Mouse (Mus musculus) embryonic facial prominence, embryonic 10.5 days (tissue): ENCODE data around the gene Zfp148. TPM values are rescaled to one million over a fixed set of nuclear protein-coding genes. Genes with fewer than 3 reads are reported as not detected.
"Not testable (repeated sequence)": the region's sequence is repeated elsewhere in the genome, so short reads cannot be mapped to it uniquely, and the experiment has no call there.

ENCODE experiments used
- DNase-seq: peaks from one replicate; pipeline ENCODE4 v3.0.0-alpha.2; 2017; ENCODE audit warnings: low spot score
- H3K27ac ChIP-seq: fragments of 300-500 bp; sonication (generic); replicated peaks from 2 replicates; pipeline ENCODE4 v1.5.1; 2016; ENCODE audit warnings: mild to moderate bottlenecking
- H3K27me3 ChIP-seq: fragments of 300-500 bp; sonication (generic); replicated peaks from 2 replicates; pipeline ENCODE4 v1.6.1; 2016; ENCODE audit warnings: low read depth, mild to moderate bottlenecking; ENCODE audit not compliant: poor library complexity, severe bottlenecking
- H3K36me3 ChIP-seq: fragments of 300-500 bp; sonication (generic); replicated peaks from 2 replicates; pipeline ENCODE4 v1.6.1; 2016; ENCODE audit warnings: mild to moderate bottlenecking, moderate library complexity
- H3K4me1 ChIP-seq: fragments of 300-500 bp; sonication (generic); 2 replicates; pipeline ENCODE4 v1.6.1; 2016
- H3K4me3 ChIP-seq: fragments of 300-500 bp; sonication (generic); 2 replicates; pipeline ENCODE4 v1.5.1; 2016; ENCODE audit warnings: mild to moderate bottlenecking, moderate library complexity
- H3K9me3 ChIP-seq: fragments of 300-500 bp; sonication (generic); 2 replicates; pipeline ENCODE4 v1.6.1; 2016; ENCODE audit warnings: mild to moderate bottlenecking
- WGBS: fragments of 180-500 bp; shearing (Covaris S2); methylation state at CpG from one replicate; pipeline ENCODE4 v1.1.7; 2016; 5-methylcytosine and 5-hydroxymethylcytosine counted together
- polyA plus RNA-seq: library from polyadenylated mRNA; unstranded; fragments of >200 nt; fragmentation: Nextera tagmentation; extraction: Ambion mirVana; gene quantifications from 2 replicates; pipeline ENCODE4 v1.2.1, GENCODE M21; 2016

Gene Zfp148
- polyA plus RNA-seq, result 47.6 and 51.8 TPM in 2 replicates

DNA sequence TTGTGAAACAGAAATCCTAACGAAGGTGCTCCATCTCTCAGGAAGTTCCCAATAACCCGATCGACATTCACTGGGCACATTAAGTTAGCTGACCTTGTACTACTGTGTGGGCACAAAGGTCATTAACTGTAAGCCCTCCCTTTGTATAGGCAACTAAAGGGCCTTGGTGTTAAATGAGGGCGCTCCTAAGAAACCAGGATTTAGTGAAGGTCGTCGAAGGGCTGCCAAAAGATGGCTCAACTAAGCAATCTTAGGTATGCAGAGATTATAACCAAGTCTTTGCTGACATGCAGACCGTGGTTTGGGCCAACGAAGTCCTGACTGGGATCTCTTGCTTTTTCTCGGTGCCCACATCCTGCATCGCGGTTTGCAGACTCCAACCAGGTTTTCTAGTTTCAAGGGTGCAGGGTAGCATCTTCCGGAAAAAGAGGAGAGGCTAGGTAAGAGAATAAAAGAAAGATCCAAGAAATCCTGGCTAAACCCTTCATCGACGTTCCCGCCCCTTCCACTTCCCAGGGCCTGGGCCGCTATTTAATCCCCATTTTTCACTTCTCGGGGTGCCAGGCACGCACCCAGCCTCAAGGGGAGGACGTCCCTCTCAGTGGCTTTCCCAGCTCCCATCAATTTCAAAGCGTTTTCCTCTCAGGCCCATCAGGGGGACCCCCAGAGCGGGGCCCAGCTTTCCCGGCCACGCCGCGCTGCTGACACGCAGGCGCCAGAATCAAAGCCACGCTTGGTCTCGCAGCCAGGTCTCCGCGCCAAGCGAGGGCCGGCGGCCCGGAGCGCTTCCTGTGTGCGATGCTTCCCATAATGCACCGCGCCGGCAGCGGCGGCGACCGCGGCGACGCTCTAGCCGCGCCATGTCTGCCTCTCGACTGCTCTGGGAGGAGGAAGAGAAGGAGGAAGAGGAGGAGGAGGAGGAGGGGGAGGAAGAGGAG, at the start of gene Zfp148:
Zfp148 (plus strand) TSS at position 893 of the 938 bp plus-strand sequence.
- H3K27me3 ChIP-seq, H3K9me3 ChIP-seq: not testable (repeated sequence)
- H3K4me3 ChIP-seq, result peak within 1 kb of the TSS; percentile 95
- H3K27ac ChIP-seq, result peak within 1 kb of the TSS; percentile 98
- peak; percentile 92 for DNase-seq
- peaks cover 16% of the 10 kb centered on the region for H3K4me1 ChIP-seq
- 4% methylated on average over 50 of the region's 50 CpGs for WGBS
- peaks cover 10% of the 10 kb centered on the region; the same call in 1 of the 2 replicates for H3K36me3 ChIP-seq

DNA sequence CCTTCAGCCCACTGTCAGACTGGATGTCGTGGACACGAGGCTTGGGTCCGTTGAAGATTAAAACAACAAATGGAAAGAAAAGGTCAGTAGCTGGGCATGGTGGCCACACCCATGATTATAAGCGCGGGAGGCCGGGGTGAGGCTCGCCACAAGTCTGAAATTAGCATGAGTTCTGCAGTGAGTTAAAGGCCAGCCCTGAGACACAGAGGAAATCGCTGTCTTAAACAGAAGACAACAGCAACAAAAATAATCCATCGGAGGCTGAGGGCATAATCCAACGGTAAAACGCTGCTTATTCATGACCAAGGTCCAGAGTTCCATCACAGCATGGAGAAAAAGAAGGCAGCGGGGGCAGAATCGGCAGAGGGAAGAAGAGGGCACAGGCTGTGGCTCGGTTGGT, 47.6 kb upstream of the Zfp148 start:
- no peak overlapping the region for H3K27ac ChIP-seq
- peaks cover 20% of the 10 kb centered on the region for H3K4me1 ChIP-seq
- no peak overlapping the region for H3K4me3 ChIP-seq
- H3K27me3 ChIP-seq, result no peaks in the 10 kb centered on the region
- no peaks in the 10 kb centered on the region for H3K9me3 ChIP-seq
- no peak for DNase-seq
- WGBS, result 84% methylated on average over 14 of the region's 14 CpGs
- no peaks in the 10 kb centered on the region for H3K36me3 ChIP-seq

DNA sequence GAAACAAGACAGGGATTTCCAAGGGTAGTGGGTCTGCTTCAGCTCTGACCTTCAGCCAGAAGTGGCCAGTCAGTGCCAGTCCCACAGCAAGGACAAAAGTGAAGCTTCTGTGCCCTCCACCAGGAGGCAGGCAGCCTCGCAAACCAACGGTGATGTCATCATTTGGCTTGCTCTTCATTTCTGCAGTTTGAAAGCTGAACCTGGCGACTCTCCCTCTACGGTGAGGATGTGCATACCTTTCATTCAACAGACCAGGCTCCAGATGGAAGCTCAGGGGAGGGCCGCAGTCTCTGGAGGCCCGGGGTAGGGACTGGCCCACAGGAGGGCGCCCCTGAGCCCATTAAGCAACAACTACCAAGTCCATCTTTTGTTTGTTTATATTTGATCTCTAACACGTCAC, 43.5 kb upstream of the Zfp148 start:
- Histone ChIP-seq H3K36me3 (no peaks in the 10 kb centered on the region), H3K4me1 (peaks cover 19% of the 10 kb centered on the region), H3K9me3 (no peaks in the 10 kb centered on the region), H3K27ac (peak overlapping the region; percentile 60; the same call in 1 of the 2 replicates), H3K27me3 (no peaks in the 10 kb centered on the region), H3K4me3 (no peak overlapping the region; the same call in 1 of the 2 replicates)
- 20% methylated on average over 8 of the region's 8 CpGs for WGBS
- peak; percentile 69 for DNase-seq

- H3K27ac ChIP-seq, result no peak overlapping the region
These were observed 43.0 kb upstream of the Zfp148 start for GRCm38 (mm10) chr16:33337681-33338080.

GRCm38 (mm10) chr16:33338492-33338891, 42.1 kb upstream of the Zfp148 start:
- Histone ChIP-seq H3K4me3 (no peak overlapping the region), H3K27ac (peak overlapping the region; percentile 24; the same call in 1 of the 2 replicates), H3K4me1 (peaks cover 28% of the 10 kb centered on the region), H3K9me3 (no peaks in the 10 kb centered on the region), H3K27me3 (no peaks in the 10 kb centered on the region), H3K36me3 (no peaks in the 10 kb centered on the region)
- no peak for DNase-seq
- 71% methylated on average over 4 of the region's 4 CpGs for WGBS

More at GRCm38 (mm10) chr16:33337681-33338080, 43.0 kb upstream of the Zfp148 start:
- Histone ChIP-seq H3K9me3 (no peaks in the 10 kb centered on the region), H3K4me3 (no peak overlapping the region), H3K36me3 (no peaks in the 10 kb centered on the region), H3K4me1 (peaks cover 20% of the 10 kb centered on the region), H3K27me3 (no peaks in the 10 kb centered on the region)
- WGBS, result 78% methylated on average over 10 of the region's 10 CpGs
- DNase-seq, result no peak

- no peaks in the 10 kb centered on the region for H3K27me3 ChIP-seq
- DNase-seq, result no peak
- WGBS, result 80% methylated on average over 2 of the region's 2 CpGs
- H3K4me1 ChIP-seq, result peaks cover 36% of the 10 kb centered on the region
- no peaks in the 10 kb centered on the region for H3K9me3 ChIP-seq
- H3K36me3 ChIP-seq, result no peaks in the 10 kb centered on the region
- no peak overlapping the region for H3K4me3 ChIP-seq
- no peak overlapping the region for H3K27ac ChIP-seq
These were observed 41.2 kb upstream of the Zfp148 start for GRCm38 (mm10) chr16:33339476-33339875.

GRCm38 (mm10) chr16:33342356-33342755, 38.3 kb upstream of the Zfp148 start:
- Histone ChIP-seq H3K9me3 (no peaks in the 10 kb centered on the region), H3K4me1 (peaks cover 43% of the 10 kb centered on the region), H3K27ac (no peak overlapping the region), H3K36me3 (no peaks in the 10 kb centered on the region), H3K27me3 (no peaks in the 10 kb centered on the region), H3K4me3 (no peak overlapping the region)
- WGBS, result 60% methylated on average over 1 of the region's 1 CpGs
- DNase-seq, result no peak

GRCm38 (mm10) chr16:33343106-33343505, 37.5 kb upstream of the Zfp148 start:
- no peak for DNase-seq
- Histone ChIP-seq H3K4me3 (no peak overlapping the region), H3K36me3 (no peaks in the 10 kb centered on the region), H3K27ac (no peak overlapping the region; the same call in 1 of the 2 replicates), H3K4me1 (peaks cover 37% of the 10 kb centered on the region), H3K9me3 (no peaks in the 10 kb centered on the region), H3K27me3 (no peaks in the 10 kb centered on the region)
- WGBS, result 46% methylated on average over 5 of the region's 5 CpGs

GRCm38 (mm10) chr16:33343601-33344000, 37.0 kb upstream of the Zfp148 start:
- H3K36me3 ChIP-seq, result no peaks in the 10 kb centered on the region
- H3K4me1 ChIP-seq, result peaks cover 37% of the 10 kb centered on the region
- no peak for DNase-seq
- no peak overlapping the region for H3K4me3 ChIP-seq
- no peak overlapping the region for H3K27ac ChIP-seq
- H3K9me3 ChIP-seq, result no peaks in the 10 kb centered on the region
- WGBS, result 90% methylated on average over 7 of the region's 7 CpGs
- H3K27me3 ChIP-seq, result no peaks in the 10 kb centered on the region

DNA sequence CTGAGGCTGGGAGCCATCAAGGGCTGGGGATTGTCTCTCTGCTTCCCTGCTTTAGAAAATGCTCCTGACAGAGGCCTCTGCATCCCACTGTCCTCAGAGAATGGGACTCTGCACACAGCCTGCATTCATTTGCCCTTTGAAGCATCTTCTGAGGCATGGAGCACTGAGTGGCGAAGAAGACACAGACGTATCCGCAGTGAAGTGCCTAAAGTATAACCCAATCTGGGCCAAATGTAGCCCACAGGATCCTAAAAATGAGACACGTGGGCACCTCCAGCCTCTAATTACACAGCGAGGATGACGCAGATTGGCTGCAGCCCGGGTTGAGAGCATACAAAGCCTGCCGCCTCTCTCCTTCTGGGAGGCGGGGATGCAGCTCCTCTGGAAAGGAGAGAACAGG, 36.3 kb upstream of the Zfp148 start:
- H3K27ac ChIP-seq, result no peak overlapping the region
- H3K36me3 ChIP-seq, result no peaks in the 10 kb centered on the region
- H3K4me3 ChIP-seq, result no peak overlapping the region
- H3K27me3 ChIP-seq, result no peaks in the 10 kb centered on the region
- peaks cover 37% of the 10 kb centered on the region for H3K4me1 ChIP-seq
- WGBS, result 56% methylated on average over 9 of the region's 9 CpGs
- DNase-seq, result no peak
- no peaks in the 10 kb centered on the region for H3K9me3 ChIP-seq

GRCm38 (mm10) chr16:33344875-33345274, 35.8 kb upstream of the Zfp148 start:
- 80% methylated on average over 4 of the region's 4 CpGs for whole genome bisulfite sequencing
- H3K36me3 ChIP-seq, result no peaks in the 10 kb centered on the region
- DNase-seq, result no peak
- H3K9me3 ChIP-seq, result no peaks in the 10 kb centered on the region
- no peak overlapping the region; the same call in 1 of the 2 replicates for H3K27ac ChIP-seq
- no peak overlapping the region for H3K4me3 ChIP-seq
- H3K4me1 ChIP-seq, result peaks cover 34% of the 10 kb centered on the region
- H3K27me3 ChIP-seq, result no peaks in the 10 kb centered on the region

- DNase-seq, result no peak
- H3K4me1 ChIP-seq, result peaks cover 34% of the 10 kb centered on the region
- H3K4me3 ChIP-seq, result no peak overlapping the region
- WGBS, result 65% methylated on average over 3 of the region's 3 CpGs
- no peaks in the 10 kb centered on the region for H3K36me3 ChIP-seq
- no peaks in the 10 kb centered on the region for H3K27me3 ChIP-seq
- H3K27ac ChIP-seq, result no peak overlapping the region; the same call in 1 of the 2 replicates
- no peaks in the 10 kb centered on the region for H3K9me3 ChIP-seq
These were observed 34.3 kb upstream of the Zfp148 start for GRCm38 (mm10) chr16:33346376-33346775.

DNA sequence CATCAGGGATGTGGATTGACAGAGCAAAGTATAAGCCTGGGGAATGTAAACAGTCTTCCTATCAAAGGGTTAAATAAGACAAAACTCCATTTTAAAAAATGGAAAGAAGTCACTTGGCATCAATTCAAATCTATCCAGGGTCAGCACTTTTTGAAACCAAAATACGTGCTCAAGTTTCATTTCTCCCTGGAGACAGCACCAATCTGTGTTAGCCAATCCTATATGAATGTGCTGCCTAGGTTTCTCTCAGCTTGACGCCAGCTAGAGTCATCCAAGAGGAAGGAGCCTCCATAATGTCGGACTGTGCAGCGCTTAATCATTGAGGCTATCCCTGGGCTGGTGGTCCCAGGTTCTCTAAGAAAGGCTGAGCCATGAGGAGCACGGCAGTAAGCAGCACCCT, 33.5 kb upstream of the Zfp148 start:
- Histone ChIP-seq H3K27me3 (no peaks in the 10 kb centered on the region), H3K36me3 (no peaks in the 10 kb centered on the region), H3K4me3 (no peak overlapping the region), H3K9me3 (no peaks in the 10 kb centered on the region), H3K4me1 (peaks cover 34% of the 10 kb centered on the region), H3K27ac (no peak overlapping the region)
- WGBS, result 74% methylated on average over 5 of the region's 5 CpGs
- DNase-seq, result no peak
